Mouse (Mus musculus) testis, postnatal 14 days (tissue): ENCODE measurements at regions not wholly inside any gene's neighbourhood (a gene's known extent, or its start where the extent isn't known, plus 50 kb on each side); places are given as distances from the start of the nearest gene placed in this dataset.

Experiments
- DNase-seq: peaks from one replicate; pipeline ENCODE4 v3.0.0; 2021; ENCODE audit warnings: low spot score

- DNase-seq, result no peak
These were observed 291.4 kb downstream of the Gsdmc2 start for GRCm38 (mm10) chr15:63553597-63553996.

- no peak for DNase-seq
These were observed 312.5 kb downstream of the Gsdmc2 start for GRCm38 (mm10) chr15:63532337-63533055.

- no peak for DNase-seq
These were observed 317.7 kb downstream of the Gsdmc2 start for GRCm38 (mm10) chr15:63527318-63527717.

- no peak for DNase-seq
These were observed 318.2 kb downstream of the Gsdmc2 start for GRCm38 (mm10) chr15:63526820-63527219.

GRCm38 (mm10) chr15:63517301-63517700 is 327.7 kb downstream of the Gsdmc2 start:
- no peak for DNase-seq

GRCm38 (mm10) chr15:63500453-63500852 is 344.5 kb downstream of the Gsdmc2 start:
- no peak for DNase-seq

GRCm38 (mm10) chr15:63498483-63498882 is 346.5 kb downstream of the Gsdmc2 start:
- no peak for DNase-seq

GRCm38 (mm10) chr15:63497207-63497606 is 347.8 kb downstream of the Gsdmc2 start:
- no peak for DNase-seq

- DNase-seq, result no peak
These were observed 360.1 kb downstream of the Gsdmc2 start for GRCm38 (mm10) chr15:63484910-63485309.

GRCm38 (mm10) chr15:63484217-63484887 is 360.6 kb downstream of the Gsdmc2 start:
- no peak for DNase-seq

GRCm38 (mm10) chr15:63479270-63479805 is 365.6 kb downstream of the Gsdmc2 start:
- DNase-seq, result no peak

GRCm38 (mm10) chr15:63466916-63467315 is 378.1 kb downstream of the Gsdmc2 start:
- DNase-seq, result no peak

GRCm38 (mm10) chr15:63452529-63452928 is 392.4 kb downstream of the Gsdmc2 start:
- no peak for DNase-seq

- DNase-seq, result no peak
These were observed 398.7 kb downstream of the Gsdmc2 start for GRCm38 (mm10) chr15:63446288-63446687.

- no peak for DNase-seq
These were observed 400.0 kb downstream of the Gsdmc2 start for GRCm38 (mm10) chr15:63445016-63445415.

- DNase-seq, result no peak
These were observed 402.7 kb downstream of the Gsdmc2 start for GRCm38 (mm10) chr15:63442146-63442780.

- DNase-seq, result no peak
These were observed 432.3 kb downstream of the Gsdmc2 start for GRCm38 (mm10) chr15:63412649-63413048.

- no peak for DNase-seq
These were observed 433.2 kb downstream of the Gsdmc2 start for GRCm38 (mm10) chr15:63411771-63412118.

GRCm38 (mm10) chr15:63410994-63411770 is 433.8 kb downstream of the Gsdmc2 start:
- DNase-seq, result no peak

- no peak for DNase-seq
These were observed 444.5 kb downstream of the Gsdmc2 start for GRCm38 (mm10) chr15:63400445-63400844.

GRCm38 (mm10) chr15:63400011-63400410 is 445.0 kb downstream of the Gsdmc2 start:
- DNase-seq, result no peak

- DNase-seq, result no peak
These were observed 447.5 kb downstream of the Gsdmc2 start for GRCm38 (mm10) chr15:63397485-63397884.
